Mouse (Mus musculus) heart, adult 2 months (tissue): ENCODE measurements around the gene Tspan17.

Experiments
- CTCF ChIP-seq: fragments of 200-600 bp; IDR thresholded peaks from 2 replicates; pipeline ENCODE4 v1.8.1; 2022; ENCODE audit warnings: antibody characterized with exemption, mild to moderate bottlenecking, moderate library complexity
- EP300 ChIP-seq: fragments of 200-500 bp; IDR thresholded peaks from 2 replicates; pipeline ENCODE4 v1.6.1; 2011; ENCODE audit warnings: low read depth, low read length, control low read depth; ENCODE audit not compliant: insufficient read depth

DNA sequence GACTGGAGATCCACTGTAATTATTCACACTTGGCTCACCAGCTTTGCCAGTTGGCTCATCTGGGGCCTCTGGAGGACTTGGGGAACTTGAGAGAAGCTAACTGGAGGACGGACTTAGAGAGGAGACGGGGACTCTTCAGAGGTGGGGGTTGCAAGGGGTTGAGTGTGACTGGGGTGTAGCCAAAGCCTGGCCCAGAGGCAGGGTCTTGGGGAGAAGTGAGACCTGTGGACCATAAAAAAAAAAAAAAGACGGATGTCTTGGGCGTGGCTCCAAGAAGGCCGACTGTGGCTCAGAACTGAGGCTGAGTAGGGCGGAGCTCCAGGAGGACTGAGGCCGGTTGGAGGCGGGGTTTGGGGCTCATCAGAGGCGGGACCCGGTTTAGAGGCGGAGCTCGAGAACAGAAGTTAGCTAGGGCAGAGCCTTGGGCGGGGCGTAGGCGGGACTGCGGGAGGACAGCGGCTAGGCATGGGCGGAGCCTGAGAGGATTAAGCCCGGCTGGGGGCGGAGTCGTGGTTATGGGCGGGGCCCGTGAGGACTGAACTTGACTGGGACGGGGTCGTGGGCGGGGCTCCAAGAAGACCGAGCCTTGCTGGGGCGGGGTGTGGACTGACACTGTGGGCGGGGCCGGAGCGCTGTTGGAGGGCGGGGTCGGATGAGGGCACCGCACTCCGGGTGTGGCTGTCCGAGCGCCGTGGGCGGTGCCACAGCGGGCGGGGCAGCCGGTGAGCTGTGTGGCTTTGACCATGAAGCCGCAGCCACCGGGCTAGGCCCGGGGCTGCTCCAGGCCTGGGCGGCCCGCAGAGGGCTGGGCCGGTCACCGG lies at the start of gene Tspan17:
- TF ChIP-seq CTCF (no peak), EP300 (no peak)
